Mouse (Mus musculus): ENCODE results near the gene Usp38.

DNA sequence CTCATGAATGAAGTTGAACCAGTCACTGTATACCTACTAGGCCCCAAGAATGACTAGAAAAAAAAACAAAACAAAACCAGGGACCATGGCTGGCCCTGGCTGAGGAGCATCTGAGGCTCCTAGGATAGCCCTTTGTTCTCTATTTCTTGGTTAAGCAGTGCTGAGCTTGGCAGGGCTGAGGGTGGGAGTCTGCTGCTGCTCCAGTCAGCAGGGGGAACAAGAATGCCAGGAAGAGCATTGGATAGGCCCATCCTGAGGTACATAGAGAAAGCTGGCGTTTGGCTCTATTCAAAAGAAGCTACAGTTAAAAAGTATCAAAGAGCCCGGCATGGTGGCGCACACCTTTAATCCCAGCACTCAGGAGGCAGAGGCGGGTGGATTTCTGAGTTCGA is 52.1 kb downstream of the Usp38 start:
- TF ChIP-seq HCFC1 (IDR thresholded peaks at IDR 0.05; ENCODE audit: borderline replicate concordance, insufficient read depth, low read length) (no peak), CHD2 (IDR thresholded peaks at IDR 0.05; ENCODE audit: low read depth, low read length) (no peak), ZNF384 (IDR thresholded peaks at IDR 0.05; ENCODE audit: low read depth, low read length) (no peak), ZC3H11A (IDR thresholded peaks at IDR 0.05; ENCODE audit: borderline replicate concordance, low read depth, low read length) (no peak)

Data from ES-E14 (cell line).